Comparison of ENCODE assay signal across 8 mouse cellular contexts in the genomic region with DNA sequence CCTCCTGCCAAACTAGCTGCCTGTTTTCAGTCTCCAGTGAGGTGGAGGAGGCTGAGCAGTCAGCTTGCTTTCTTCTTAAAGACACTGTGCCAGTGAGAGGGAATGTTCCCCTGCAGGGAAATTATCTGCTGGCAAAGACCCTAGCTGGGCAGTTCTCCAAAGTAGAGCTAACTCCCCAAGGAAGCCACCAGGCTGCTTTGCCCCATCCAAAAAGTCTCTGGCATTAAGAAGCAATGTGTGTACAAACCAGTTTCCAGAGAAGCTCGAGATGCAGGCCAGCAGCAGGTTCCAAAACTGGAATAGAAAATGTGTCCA.
A peak's percentile ranks its signal among the peaks of the same experiment; 100 is the strongest.
DNase-seq lines count a peak whose midpoint lies in the region; ATAC-seq and TF ChIP-seq lines count a peak whose summit lies in the region.

No protein-coding gene starts in this region.

- TF ChIP-seq POLR2A in kidney, adult 2 months (IDR thresholded peaks at IDR 0.05; ENCODE audit: low read depth, low read length): no peak

- DNase-seq in kidney, adult 2 months: peak; percentile 14
- no peak for DNase-seq in kidney, postnatal 4 days
- peak; percentile 84 for DNase-seq in cerebellum, adult 9-10 months
- peak; percentile 86 for DNase-seq in gonadal fat pad, adult 2 months (ENCODE audit: low read depth)
- DNase-seq in left cerebral cortex, adult 11 months (ENCODE audit: low spot score): peak; percentile 79
- peak; percentile 65 for DNase-seq in ovary, postnatal 14 days (ENCODE audit: low spot score)
- DNase-seq in thymus, postnatal 36 days: no peak

- no peak overlapping the region for H3K27ac ChIP-seq in kidney, adult 2 months (ENCODE audit: insufficient read depth, low read depth, low read length)

- no peaks in the 10 kb centered on the region for H3K27me3 ChIP-seq in kidney, adult 2 months (replicated peaks; ENCODE audit: control insufficient read depth, insufficient read depth, low read length)

- no peak for TF ChIP-seq CTCF in kidney, adult 2 months (conservative IDR thresholded peaks at IDR 0.05; ENCODE audit: insufficient read depth, insufficient read length, low read depth, low read length)

- no peak for ATAC-seq in monocyte, adult 5-6 weeks (replicated peaks; ENCODE audit: insufficient number of reproducible peaks, low FRiP score, low TSS enrichment, poor library complexity, severe bottlenecking)

- H3K4me1 ChIP-seq in kidney, adult 2 months (ENCODE audit: control insufficient read depth, insufficient read depth, low read length): no peaks in the 10 kb centered on the region

- H3K36me3 ChIP-seq in kidney, adult 2 months (ENCODE audit: control insufficient read depth, insufficient read depth, low read length): no peaks in the 10 kb centered on the region; the same call in 1 of the 2 replicates

- H3K4me3 ChIP-seq in kidney, adult 2 months (ENCODE audit: insufficient read depth, low read depth, low read length): no peak overlapping the region

- 59% methylated on average over 1 of the region's 1 CpGs for WGBS in kidney, adult 2 months

Comparison
In these comparisons a context has a peak if more than half of its experiments do, and no peak if none do; other contexts are left out.
1. DNase-seq: peak in kidney, adult 2 months (single experiment), cerebellum, adult 9-10 months (single experiment), gonadal fat pad, adult 2 months (single experiment), left cerebral cortex, adult 11 months (single experiment) and ovary, postnatal 14 days (single experiment); none in kidney, postnatal 4 days (0 of 2) and thymus, postnatal 36 days (0 of 2).